Mouse (Mus musculus): Measurements from ENCODE around the gene Mettl26. TPM values are rescaled to one million over a fixed set of nuclear protein-coding genes. Genes with fewer than 3 reads are reported as not detected.

Gene Mettl26
- total RNA-seq (2023; ENCODE audit: inconsistent age): 24.4 to 27.9 TPM (median 26.1 TPM) in 4 replicates

DNA sequence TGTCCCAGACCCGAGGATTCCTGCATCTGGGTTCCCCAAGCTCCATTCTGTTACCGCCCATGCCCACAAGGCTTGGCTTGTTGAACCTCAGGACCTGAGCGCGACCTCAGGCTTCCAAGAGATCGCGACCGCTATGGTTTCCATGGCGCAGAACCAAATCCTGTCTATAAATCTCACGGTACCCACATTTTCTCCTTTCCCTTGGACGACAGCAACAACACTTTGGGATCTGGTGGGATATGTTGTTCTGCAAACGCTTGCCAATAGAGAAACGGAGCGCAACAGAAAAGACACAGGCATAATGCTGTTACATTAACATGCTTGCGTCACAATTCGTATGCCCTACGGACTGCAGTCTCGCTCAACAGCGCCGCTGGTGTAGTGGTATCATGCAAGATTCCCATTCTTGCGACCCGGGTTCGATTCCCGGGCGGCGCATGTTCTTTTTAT is at the start of gene Mettl26:
Gene Mettl26, plus strand, starts transcription at position 354 of the 450 bp plus-strand sequence.

DNA sequence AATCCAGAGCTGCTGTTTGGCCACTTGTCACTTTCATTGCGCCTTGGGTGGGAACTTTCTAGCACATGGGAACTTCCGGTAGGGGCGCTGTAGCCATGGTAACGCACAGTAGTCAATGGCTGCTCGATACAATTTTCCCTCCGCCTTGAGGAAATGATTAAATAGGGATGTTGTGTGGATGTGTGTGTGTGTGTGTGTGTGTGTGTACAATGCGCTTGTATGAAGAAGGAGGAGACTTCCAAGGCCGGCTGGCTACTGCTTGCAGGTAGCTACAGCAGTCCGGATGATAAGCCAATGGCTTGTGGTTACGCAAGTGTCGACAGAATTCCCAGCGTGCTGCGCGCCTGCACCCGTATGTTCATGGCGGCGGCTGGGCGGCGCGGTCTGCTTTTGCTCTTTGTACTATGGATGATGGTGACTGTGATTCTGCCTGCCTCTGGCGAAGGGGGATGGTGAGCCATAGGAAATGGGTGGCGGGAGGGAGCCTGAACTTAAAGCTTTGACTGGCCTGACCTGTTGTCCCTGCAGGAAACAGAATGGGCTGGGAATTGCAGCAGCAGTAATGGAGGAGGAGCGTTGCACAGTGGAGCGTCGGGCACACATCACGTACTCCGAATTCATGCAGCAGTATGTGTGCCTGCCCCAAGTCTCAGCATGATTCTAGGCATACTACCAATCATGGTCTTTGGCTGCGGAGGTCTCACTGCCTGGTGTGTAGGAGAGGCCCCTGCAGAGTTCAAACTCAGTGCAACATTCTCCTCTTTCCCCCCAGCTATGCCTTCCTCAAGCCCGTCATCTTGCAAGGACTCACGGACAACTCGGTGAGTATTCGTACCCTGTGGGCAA is 45.9 kb upstream of the Mettl26 start, which contains the start of gene Jmjd8:
Gene Jmjd8, plus strand, starts transcription at position 156 of the 846 bp plus-strand sequence.

DNA sequence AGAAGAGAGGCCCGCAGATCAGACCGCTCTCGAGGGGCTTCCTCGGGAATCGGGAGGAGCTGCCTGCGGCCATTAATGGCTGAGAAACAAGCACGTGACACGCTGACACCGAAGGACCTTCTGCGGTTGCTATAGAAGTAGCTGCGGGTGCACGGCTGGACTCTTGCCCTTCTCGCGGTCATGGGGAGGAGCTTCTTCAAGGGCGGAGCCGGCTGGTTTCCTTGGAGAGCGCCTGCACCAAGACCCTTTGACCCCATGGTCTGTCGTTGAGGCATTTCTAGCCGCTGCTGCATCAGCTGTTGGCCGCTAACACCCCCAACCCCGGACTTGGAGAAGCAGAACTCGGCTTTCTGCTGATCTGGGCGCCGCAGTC is 41.6 kb upstream of the Mettl26 start, which contains the start of gene Stub1:
Gene Stub1, minus strand, starts transcription at position 114 of the 373 bp plus-strand sequence.

DNA sequence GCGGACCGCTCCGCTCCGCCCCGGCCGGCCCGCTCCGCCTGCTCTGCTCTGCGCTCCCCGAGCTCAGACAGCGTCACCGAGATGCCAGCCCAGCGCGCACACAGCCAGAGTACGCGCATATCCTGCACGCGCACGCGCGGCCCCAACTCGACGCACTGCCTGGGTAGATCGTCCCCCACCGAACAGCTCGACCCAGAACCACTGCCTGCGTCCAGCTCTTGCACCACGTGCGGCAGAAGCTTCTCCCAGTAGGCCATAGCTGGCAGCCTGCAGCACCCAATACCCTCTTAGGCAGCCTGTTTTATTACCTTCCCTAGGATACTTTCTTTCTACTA is 37.8 kb upstream of the Mettl26 start, which contains the start of gene Rhbdl1:
Gene Rhbdl1, minus strand, starts transcription at position 220 of the 335 bp plus-strand sequence.

DNA sequence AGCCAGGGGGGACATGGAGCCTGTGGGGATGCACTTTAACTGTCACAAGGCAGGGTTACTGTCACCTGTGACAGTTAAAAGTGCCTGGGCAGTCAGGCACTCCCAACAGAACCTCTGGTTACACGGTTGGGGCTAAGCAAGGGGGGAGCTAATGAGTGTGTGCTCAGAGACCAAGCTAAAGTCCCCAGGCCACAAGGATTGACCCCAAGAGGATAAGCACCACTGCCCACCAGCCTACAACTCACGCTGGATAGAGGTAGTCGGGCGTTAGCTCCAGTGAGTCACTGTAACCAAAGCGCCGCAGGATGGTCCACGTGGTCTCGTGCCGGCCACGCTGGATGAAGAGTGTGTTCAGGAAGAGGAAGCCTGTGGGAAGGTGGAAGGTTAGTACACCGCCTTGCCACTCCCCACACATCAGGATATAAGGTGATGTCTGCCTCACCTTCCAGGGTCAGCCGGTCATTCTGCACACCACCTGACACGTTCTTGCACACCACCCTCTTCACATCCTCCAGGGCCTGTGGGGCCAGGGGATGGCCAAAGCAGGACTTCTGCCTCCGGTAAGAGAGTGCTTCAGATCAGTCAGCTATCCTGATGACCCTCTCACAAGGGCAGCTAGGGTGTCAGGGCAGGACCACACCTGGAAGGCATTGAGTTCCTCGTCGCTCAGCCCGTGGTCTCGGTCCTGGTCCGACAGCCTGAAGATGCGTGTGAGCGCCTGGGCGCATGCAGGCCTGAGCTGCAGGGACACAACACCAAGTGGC is 33.6 kb upstream of the Mettl26 start, which contains the start of gene Gm20683:
Gene Gm20683, minus strand, starts transcription at position 647 of the 764 bp plus-strand sequence.

DNA sequence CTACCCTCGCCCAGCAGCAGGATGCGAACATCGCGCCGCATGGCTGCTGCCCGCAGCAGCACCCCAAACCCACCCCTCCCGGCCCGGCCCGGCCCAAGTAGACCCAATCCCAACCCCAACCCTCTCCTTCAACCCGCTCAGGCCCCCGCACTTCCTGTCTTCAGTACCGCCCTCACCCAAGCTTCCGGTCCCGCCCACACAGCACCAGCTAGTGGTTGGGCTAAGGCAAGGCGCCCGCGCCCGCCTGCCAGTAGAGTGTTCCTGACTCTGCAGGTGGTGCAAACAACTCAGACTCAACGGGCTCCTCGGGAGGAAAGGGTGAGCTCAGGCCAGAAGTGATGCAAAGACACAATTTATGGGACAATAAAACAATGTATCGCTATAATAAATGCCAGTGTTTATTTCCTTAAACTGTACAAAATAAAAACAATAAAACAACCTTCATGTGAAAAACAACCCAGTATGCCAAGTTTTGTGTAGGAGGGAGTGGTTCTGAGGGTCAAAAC is 30.4 kb upstream of the Mettl26 start, which contains the start of gene Rhot2:
Gene Rhot2, minus strand, starts transcription at position 456 of the 506 bp plus-strand sequence.

DNA sequence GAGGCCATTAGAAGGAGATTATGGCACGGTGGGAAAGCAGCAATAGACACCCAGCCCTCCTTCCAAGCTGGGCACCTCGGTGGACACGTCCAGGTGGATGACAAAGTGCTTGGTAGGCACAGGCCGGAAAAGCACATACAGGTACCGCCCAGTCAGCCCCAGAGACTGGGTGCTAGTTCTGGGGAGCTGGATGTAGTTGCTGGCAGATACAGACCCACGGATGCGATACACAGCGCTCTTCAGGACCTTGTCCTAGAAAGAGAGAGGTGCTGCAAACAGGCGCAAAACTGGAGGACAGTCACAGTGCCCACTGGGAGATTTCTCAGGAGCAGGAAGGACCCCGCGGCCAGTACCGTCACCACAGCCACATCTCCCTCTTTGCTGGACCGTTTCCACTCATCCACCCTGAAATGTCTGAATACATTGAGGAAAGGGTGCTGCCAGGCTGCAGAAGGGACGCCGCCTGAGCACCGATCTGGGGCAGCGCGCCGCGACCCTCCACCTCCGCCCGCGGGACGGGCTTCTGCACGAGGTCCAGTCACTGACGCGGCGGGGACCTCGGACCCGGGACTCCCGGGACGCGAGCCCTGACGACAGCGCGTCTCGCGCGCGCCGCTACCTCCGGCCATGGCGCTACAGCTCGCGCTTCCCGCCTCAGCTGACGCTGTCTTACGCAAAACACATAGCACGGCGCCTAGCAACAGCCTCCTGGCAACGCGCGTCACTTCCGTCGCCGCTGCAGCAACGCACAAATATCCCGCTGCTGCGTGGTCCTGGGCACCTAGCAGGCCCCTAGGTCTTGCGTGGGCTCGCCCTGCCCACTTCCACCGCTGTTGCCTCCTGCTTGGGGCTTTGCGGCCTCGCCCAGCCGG is 13.8 kb upstream of the Mettl26 start, which contains the start of gene Wdr90:
Gene Wdr90, minus strand, starts transcription at position 670 of the 872 bp plus-strand sequence.

DNA sequence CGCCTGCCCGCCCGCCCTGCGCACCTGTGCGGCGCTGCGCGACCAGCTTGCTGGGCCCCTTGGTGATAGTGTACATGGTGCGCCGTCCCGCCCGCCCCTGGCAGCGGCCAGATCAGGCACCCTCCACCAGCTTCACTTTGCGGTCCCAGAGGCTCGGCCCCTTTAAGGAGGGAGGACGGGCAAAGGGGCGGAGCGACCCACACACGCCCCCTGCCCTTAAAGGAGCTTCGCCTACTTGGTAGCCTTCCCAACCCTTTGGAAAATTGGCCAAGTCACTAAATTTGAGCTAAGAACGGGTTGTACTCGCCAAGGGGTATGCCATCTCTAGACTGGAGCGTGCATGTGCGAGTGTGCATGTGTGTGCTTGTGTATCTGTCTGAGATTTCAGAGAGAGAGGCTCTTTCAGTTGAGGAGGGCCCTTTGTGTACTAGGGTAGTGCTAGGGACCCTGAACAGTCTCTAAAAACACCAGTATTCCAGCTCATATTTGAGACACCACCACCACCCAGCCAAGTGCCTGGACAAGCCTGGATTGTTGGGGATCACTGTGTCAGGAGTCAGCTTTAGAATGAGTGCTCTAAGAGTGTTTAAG is 6.2 kb upstream of the Mettl26 start, which contains the start of gene Mcrip2:
Gene Mcrip2, minus strand, starts transcription at position 164 of the 591 bp plus-strand sequence.

DNA sequence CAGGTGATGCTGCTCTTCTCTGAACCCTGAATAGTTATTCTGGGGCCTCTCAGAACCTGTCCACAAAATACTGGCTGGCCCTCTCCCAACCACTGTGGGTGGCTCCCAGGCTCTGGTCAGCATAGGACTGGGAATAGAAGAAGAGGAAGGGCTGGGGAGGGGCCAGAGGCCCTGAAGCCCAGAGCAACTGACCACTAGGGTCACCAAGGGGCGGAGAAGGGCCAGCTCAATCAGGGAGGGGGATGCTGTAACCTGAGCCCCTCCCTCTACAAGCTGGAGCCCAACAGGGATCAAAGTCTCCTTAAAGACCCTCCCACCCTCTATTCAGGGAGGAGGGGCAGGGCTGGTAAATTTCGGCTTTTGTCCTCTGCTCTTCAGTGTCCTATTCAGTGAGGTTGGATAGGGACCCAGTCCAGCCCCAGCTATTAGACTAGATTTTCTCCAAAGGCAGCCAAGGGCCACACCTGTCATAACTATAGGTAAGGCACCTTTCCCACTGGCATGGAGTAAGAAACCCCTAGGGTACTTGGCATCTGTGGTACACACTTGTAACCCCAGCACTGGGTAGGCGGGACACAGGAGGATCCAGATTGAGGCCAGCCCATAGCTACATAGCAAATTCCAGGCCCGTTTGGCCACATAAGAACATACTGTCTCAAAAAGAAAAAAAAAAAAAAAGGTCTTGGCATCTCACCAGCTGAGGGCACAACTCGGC is 5.5 kb downstream of the Mettl26 start, which contains the start of gene Wfikkn1:
Gene Wfikkn1, minus strand, starts transcription at position 663 of the 715 bp plus-strand sequence.

DNA sequence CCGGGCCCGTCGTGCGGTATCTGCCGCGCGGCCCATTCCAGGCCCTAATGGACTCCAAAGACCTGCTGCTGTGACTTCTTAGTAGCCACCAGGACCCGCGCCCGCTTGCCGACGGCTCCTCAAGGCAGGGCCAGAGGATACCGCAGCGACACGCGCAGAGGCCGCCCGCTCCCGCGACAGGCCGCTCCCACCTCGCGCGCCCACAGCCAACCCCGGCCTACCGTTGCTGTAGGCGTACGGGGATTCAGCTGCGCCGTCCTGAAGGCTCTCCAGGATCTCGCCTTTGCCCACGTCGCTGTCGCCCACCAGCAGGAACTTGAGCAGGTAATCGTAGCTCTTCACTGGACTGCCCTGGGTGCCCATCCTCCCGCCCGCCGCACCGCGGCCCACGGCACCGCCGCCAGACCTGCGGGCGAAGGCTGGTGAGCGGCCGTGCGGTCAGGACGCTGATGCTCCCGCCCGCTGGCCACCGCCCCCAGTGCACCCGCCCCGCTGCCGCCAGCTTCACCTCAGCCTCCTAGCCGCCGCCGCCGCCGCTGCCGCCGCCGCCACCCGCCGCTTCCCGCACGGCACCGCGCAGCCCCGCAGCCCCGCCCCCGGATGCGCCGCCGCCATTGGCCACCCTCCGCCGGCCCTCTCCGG is 44.4 kb downstream of the Mettl26 start, which contains the start of gene Rab40c:
Gene Rab40c, minus strand, starts transcription at position 584 of the 642 bp plus-strand sequence.

Other genes with a start within 250 kb of the Mettl26 start
- gene Gng13, start 157.9 kb upstream of the Mettl26 start, total RNA-seq (2023; ENCODE audit: inconsistent age): not detected in 4 replicates
- 6.4 to 12.4 TPM (median 8.6 TPM) in 4 replicates for gene Chtf18, start 147.7 kb upstream of the Mettl26 start, total RNA-seq (2023; ENCODE audit: inconsistent age)
- gene Rpusd1, start 147.4 kb upstream of the Mettl26 start, total RNA-seq (2023; ENCODE audit: inconsistent age): 5.2 to 7.4 TPM (median 7.3 TPM) in 4 replicates
- gene Mslnl, start 139.0 kb upstream of the Mettl26 start, total RNA-seq (2023; ENCODE audit: inconsistent age): not detected in 4 replicates
- 1.6 TPM in 1 of 4 replicates, not detected in the others for gene Msln, start 120.7 kb upstream of the Mettl26 start, total RNA-seq (2023; ENCODE audit: inconsistent age)
- gene Narfl, start 101.3 kb upstream of the Mettl26 start, total RNA-seq (2023; ENCODE audit: inconsistent age): 27.3 to 40.0 TPM (median 36.0 TPM) in 4 replicates
- 16.0 to 24.2 TPM (median 19.1 TPM) in 4 replicates for gene Haghl, start 89.4 kb upstream of the Mettl26 start, total RNA-seq (2023; ENCODE audit: inconsistent age)
- not detected in 4 replicates for gene Ccdc78, start 88.5 kb upstream of the Mettl26 start, total RNA-seq (2023; ENCODE audit: inconsistent age)
- 46.3 to 58.4 TPM (median 50.0 TPM) in 4 replicates for gene Fam173a, start 82.2 kb upstream of the Mettl26 start, total RNA-seq (2023; ENCODE audit: inconsistent age)
- 1.5 TPM in 1 of 4 replicates, not detected in the others for gene AC134908.4, start 79.4 kb upstream of the Mettl26 start, total RNA-seq (2023; ENCODE audit: inconsistent age)
- 10.2 to 15.1 TPM (median 13.2 TPM) in 4 replicates for gene Metrn, start 77.9 kb upstream of the Mettl26 start, total RNA-seq (2023; ENCODE audit: inconsistent age)
- gene Fbxl16, start 66.0 kb upstream of the Mettl26 start, total RNA-seq (2023; ENCODE audit: inconsistent age): not detected in 4 replicates
- 17.0 to 23.5 TPM (median 22.7 TPM) in 4 replicates for gene Wdr24, start 51.4 kb upstream of the Mettl26 start, total RNA-seq (2023; ENCODE audit: inconsistent age)
- 26.8 to 30.2 TPM (median 29.3 TPM) in 4 replicates for gene Jmjd8, start 46.2 kb upstream of the Mettl26 start, total RNA-seq (2023; ENCODE audit: inconsistent age)
- gene Stub1, start 41.7 kb upstream of the Mettl26 start, total RNA-seq (2023; ENCODE audit: inconsistent age): 62.5 to 74.1 TPM (median 64.8 TPM) in 4 replicates
- gene Rhbdl1, start 37.8 kb upstream of the Mettl26 start, total RNA-seq (2023; ENCODE audit: inconsistent age): 0.84 to 2.9 TPM (median 1.9 TPM) in 4 replicates
- 3.4 to 4.4 TPM (median 3.6 TPM) in 4 replicates for gene Gm20683, start 33.3 kb upstream of the Mettl26 start, total RNA-seq (2023; ENCODE audit: inconsistent age)
- gene Rhot2, start 30.2 kb upstream of the Mettl26 start, total RNA-seq (2023; ENCODE audit: inconsistent age): 61.4 to 71.1 TPM (median 69.6 TPM) in 4 replicates
- gene Wdr90, start 13.6 kb upstream of the Mettl26 start, total RNA-seq (2023; ENCODE audit: inconsistent age): 33.3 to 45.0 TPM (median 38.3 TPM) in 4 replicates
- 0.69 to 3.3 TPM (median 3.0 TPM) in 3 of 4 replicates, not detected in the other for gene Mcrip2, start 6.3 kb upstream of the Mettl26 start, total RNA-seq (2023; ENCODE audit: inconsistent age)
- gene Wfikkn1, start 5.8 kb downstream of the Mettl26 start, total RNA-seq (2023; ENCODE audit: inconsistent age): 5.7 to 6.6 TPM (median 6.0 TPM) in 4 replicates
- 20.9 to 25.3 TPM (median 23.0 TPM) in 4 replicates for gene Rab40c, start 44.7 kb downstream of the Mettl26 start, total RNA-seq (2023; ENCODE audit: inconsistent age)
- gene Pigq, start 69.9 kb downstream of the Mettl26 start, total RNA-seq (2023; ENCODE audit: inconsistent age): 75.7 to 84.9 TPM (median 77.1 TPM) in 4 replicates
- gene Nhlrc4, start 69.9 kb downstream of the Mettl26 start, total RNA-seq (2023; ENCODE audit: inconsistent age): not detected in 4 replicates
- gene A930017K11Rik, start 77.5 kb downstream of the Mettl26 start, total RNA-seq (2023; ENCODE audit: inconsistent age): 0.21 TPM in 1 of 4 replicates, not detected in the others
- 35.7 to 39.1 TPM (median 38.2 TPM) in 4 replicates for gene Capn15, start 110.7 kb downstream of the Mettl26 start, total RNA-seq (2023; ENCODE audit: inconsistent age)
- gene Rab11fip3, start 194.5 kb downstream of the Mettl26 start, total RNA-seq (2023; ENCODE audit: inconsistent age): 9.1 to 12.2 TPM (median 10.4 TPM) in 4 replicates
- gene Decr2, start 215.3 kb downstream of the Mettl26 start, total RNA-seq (2023; ENCODE audit: inconsistent age): 4.8 to 6.3 TPM (median 5.3 TPM) in 4 replicates
- gene Nme4, start 220.5 kb downstream of the Mettl26 start, total RNA-seq (2023; ENCODE audit: inconsistent age): 0.72 to 1.2 TPM (median 1.0 TPM) in 4 replicates
- gene Tmem8, start 238.2 kb downstream of the Mettl26 start, total RNA-seq (2023; ENCODE audit: inconsistent age): 21.2 to 26.2 TPM (median 23.0 TPM) in 4 replicates
- 42.4 to 57.1 TPM (median 53.7 TPM) in 4 replicates for gene Mrpl28, start 248.4 kb downstream of the Mettl26 start, total RNA-seq (2023; ENCODE audit: inconsistent age)

Data from B cell, adult (primary cell).